Mouse (Mus musculus) kidney, adult 2 months (tissue): Measurements from ENCODE around the gene Polr3h.

ENCODE experiments used
- CTCF ChIP-seq: fragments of 200-500 bp; conservative IDR thresholded peaks from 2 replicates; pipeline ENCODE4 v1.5.1; 2011; ENCODE audit warnings: low read depth, mild to moderate bottlenecking, control low read depth, low read length, moderate library complexity, mixed read lengths; ENCODE audit not compliant: insufficient read depth, insufficient read length
- POLR2A ChIP-seq: fragments of 200-500 bp; IDR thresholded peaks from one replicate; pipeline ENCODE4 v1.6.1; 2011; ENCODE audit warnings: low read depth, low read length, control low read depth

- no peak for TF ChIP-seq POLR2A
- TF ChIP-seq CTCF = no peak
These were observed 10.4 kb downstream of the Polr3h start for GRCm38 (mm10) chr15:81915663-81916062.
